Mouse (Mus musculus) frontal cortex, adult (tissue): ENCODE results near the gene Serpinf2.

Experiments used
- ATAC-seq: cut with Nextera tagmentation; 2 replicates; pipeline ENCODE4 v1.9.2; 2017; ENCODE audit warnings: mild to moderate bottlenecking, moderate library complexity, mixed read lengths; ENCODE audit not compliant: low TSS enrichment

Gene Serpinf2

GRCm38 (mm10) chr11:75429019-75429705 is 10.2 kb downstream of the Serpinf2 start:
- ATAC-seq: no peak

GRCm38 (mm10) chr11:75424459-75424858 is 14.9 kb downstream of the Serpinf2 start:
- ATAC-seq: no peak

- no peak for ATAC-seq
Measured at GRCm38 (mm10) chr11:75424033-75424432, 15.4 kb downstream of the Serpinf2 start.

- ATAC-seq: no peak
Measured at GRCm38 (mm10) chr11:75423091-75423490, 16.3 kb downstream of the Serpinf2 start.

- ATAC-seq: no peak
Measured at GRCm38 (mm10) chr11:75422013-75422792, 17.2 kb downstream of the Serpinf2 start, which contains the start of gene Serpinf1. Gene Serpinf1 (minus strand): TSS chr11:75422701.

GRCm38 (mm10) chr11:75421375-75422012 is 17.9 kb downstream of the Serpinf2 start:
- ATAC-seq: no peak

- ATAC-seq: no peak
Measured at GRCm38 (mm10) chr11:75420810-75421374, 18.5 kb downstream of the Serpinf2 start.

- ATAC-seq: no peak
Measured at GRCm38 (mm10) chr11:75420037-75420436, 19.4 kb downstream of the Serpinf2 start.

GRCm38 (mm10) chr11:75415994-75416393 is 23.4 kb downstream of the Serpinf2 start:
- no peak for ATAC-seq

GRCm38 (mm10) chr11:75415096-75415495 is 24.3 kb downstream of the Serpinf2 start:
- ATAC-seq: no peak

- ATAC-seq: no peak
Measured at GRCm38 (mm10) chr11:75410591-75410990, 28.8 kb downstream of the Serpinf2 start.

- ATAC-seq: no peak
Measured at GRCm38 (mm10) chr11:75409679-75410575, 29.5 kb downstream of the Serpinf2 start.

GRCm38 (mm10) chr11:75406865-75407264 is 32.5 kb downstream of the Serpinf2 start:
- no peak for ATAC-seq

- no peak for ATAC-seq
Measured at GRCm38 (mm10) chr11:75406104-75406503, 33.3 kb downstream of the Serpinf2 start.

GRCm38 (mm10) chr11:75404801-75405200 is 34.6 kb downstream of the Serpinf2 start:
- no peak for ATAC-seq

- ATAC-seq: no peak
Measured at GRCm38 (mm10) chr11:75403301-75404052, 35.9 kb downstream of the Serpinf2 start.

GRCm38 (mm10) chr11:75402271-75402690 is 37.1 kb downstream of the Serpinf2 start:
- peak; percentile 64 for ATAC-seq

GRCm38 (mm10) chr11:75400099-75400498 is 39.3 kb downstream of the Serpinf2 start:
- ATAC-seq: peak; percentile 27; the same call in 1 of the 2 replicates

GRCm38 (mm10) chr11:75399411-75399841 is 40.0 kb downstream of the Serpinf2 start:
- peak; percentile 84 for ATAC-seq

- no peak for ATAC-seq
Measured at GRCm38 (mm10) chr11:75397452-75397851, 41.9 kb downstream of the Serpinf2 start.
